Mouse (Mus musculus) cerebellum, postnatal 10 days (tissue): Measurements from ENCODE around the gene Hdgfl2.

Experiments used
- DNase-seq, 2 experiments: peaks; one replicate each; pipeline ENCODE4 v3.0.0; 2021; ENCODE audit warnings: mixed read lengths in 2 of 2

The Hdgfl2 gene

DNA sequence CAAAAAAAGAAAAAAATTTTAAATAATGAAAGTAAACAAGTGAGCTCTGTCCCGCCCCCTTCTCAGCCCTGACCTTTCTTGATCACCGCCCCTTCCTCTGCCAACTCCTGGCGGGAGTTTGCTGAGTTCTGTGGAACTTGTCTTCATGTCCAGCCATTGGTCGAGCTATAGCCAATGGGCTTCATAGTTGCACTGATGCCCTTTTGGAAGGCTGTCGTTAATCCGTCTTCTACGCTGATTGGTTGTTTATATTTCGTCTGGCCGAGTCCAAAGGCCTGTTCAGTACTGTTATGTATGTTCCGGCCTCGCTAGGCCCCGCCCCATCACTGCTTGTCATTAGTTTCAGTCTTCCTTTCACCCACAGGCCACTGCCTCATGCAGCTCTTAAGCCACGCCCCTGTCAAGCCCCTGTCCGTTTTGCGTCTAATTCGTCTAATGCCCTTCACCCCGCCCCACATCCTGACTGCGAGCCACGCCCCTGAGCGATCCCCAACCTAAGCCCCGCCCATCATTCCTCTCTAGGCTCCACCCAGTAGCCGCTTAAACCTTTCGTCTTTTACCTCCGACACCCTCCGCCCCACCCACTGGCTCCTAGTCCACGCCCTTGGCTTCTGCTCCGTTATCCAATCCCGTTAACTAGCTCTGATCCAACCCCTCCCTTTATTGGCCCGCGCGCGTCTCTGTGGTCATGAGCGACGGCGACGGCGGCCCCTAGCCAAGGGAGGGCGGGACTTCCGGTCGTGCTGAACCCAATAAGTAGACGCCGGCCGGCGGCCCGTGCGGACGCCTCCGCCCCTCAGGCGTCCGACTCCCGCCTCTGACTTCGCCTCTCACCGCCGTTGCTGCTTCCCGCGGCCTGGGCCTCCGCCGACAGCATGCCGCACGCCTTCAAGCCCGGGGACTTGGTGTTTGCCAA lies at the start of gene Hdgfl2:
Gene Hdgfl2, plus strand, starts transcription at position 755 of the 916 bp plus-strand sequence.
- DNase-seq, result peak; percentile 100

DNA sequence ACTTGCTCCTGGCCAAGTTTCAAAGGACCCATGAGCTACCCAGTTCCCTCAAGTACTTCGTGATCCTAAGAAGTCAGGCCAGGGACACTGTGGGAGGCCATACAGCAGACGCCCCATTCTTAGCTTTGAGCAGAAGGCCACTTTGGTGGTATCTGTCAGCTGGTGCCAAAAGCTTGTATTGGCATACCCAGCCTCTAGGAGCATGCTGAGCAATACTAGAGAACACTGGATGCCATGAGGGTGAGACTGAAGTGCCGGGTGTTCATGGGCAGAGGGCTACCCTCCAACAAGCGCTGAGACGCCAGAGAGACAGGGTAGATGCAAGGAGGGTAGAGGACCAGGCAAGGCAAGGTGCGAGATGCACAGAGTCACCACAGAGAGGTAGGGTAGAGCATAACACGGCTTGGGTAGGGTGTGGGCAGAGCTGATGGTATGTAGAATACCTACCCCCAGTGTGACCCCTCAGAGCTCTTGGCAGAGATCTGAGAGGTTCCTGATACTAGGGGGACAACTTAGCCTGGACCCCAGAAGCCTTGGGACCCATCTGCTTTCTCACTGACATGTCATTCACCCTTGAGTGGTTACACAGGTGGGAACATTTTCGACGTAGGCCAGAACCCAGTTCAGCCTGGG lies 49.1 kb upstream of the Hdgfl2 start:
- DNase-seq, result peak; percentile 63 to 71

DNA sequence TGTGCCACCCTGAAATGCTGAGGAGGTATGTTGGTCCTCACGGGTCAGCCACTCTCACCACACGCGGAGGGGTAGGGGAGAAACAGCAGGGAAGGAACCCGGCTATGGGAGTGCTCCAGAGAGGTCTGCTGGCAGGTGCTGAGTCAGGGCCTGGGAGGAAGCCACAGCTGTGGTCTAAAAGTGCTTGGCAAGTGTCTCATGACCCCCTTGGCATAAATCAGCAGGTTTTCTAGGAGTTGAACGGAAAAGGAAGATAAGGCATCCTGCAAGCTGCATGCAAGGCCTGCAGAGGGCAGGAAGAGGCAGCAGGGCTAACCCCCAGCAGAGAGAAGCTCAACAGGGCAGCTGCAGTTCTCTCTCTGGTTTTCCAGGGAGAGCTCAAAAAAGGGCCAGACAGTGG lies 48.5 kb upstream of the Hdgfl2 start:
- peak in 1 of 2 experiments; percentile 39 for DNase-seq

DNA sequence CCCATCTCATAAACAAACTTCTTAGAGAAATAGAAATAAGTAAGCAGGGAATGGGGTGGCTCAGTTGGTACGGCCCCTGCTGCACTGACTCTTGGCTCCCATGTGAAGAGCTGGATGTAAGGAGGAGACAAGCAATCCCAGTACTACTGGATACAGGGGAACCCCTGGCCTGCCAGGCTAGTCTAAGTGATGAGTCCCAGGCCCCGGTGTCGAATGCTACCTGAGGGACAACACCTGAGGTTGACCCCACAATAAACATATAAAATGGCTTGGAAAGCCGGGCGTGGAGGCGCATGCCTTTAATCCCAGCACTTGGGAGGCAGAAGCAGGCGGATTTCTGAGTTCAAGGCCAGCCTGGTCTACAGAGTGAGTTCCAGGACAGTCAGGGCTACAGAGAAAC lies 48.0 kb upstream of the Hdgfl2 start:
- no peak for DNase-seq

DNA sequence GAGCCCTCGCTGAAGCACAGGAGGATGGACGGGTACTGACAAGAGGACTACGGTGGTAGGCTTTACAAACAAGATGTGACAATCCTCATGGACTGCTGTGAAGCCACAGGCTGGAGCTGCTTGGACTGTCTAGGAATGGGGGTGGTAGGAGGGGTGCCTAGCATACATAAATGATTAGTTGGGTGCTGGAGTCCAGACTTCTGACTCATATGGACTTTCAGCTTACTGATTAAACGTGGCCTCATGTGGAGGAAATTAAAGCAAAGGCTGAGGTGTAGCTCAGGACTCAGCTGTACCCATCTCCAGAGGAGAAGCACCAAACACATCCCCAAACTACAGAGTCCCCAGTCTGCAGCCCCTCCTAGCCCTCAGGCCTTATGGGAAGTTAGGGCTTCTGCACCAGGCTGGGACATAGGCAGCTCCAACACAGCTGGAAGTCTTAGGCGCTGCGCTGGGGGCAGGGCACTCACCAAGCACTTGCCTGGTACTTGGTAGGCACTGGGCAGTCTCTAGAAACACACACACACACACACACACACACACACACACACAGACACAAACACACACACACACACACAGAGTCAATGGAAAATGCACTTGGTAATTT lies 47.2 kb upstream of the Hdgfl2 start:
- DNase-seq, result no peak

DNA sequence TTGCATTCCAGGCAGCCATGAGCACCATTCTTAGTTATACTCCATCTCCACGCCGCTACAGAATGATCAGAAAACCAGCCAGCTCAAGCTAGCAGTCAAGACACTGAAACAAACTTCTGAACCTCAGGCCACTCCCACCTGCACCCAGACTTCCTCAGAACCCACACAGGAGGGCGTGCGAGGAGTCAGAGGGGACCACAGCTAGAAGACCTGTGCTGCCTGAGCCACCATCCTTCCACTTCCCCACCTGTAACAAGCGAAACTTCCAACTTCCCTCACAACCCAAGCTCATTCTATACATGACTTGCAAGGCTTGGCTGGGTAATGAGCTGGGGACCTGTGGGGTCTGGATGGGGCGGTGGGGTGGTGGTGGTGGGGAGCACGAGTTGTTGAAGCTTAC lies 46.6 kb upstream of the Hdgfl2 start:
- DNase-seq, result no peak

DNA sequence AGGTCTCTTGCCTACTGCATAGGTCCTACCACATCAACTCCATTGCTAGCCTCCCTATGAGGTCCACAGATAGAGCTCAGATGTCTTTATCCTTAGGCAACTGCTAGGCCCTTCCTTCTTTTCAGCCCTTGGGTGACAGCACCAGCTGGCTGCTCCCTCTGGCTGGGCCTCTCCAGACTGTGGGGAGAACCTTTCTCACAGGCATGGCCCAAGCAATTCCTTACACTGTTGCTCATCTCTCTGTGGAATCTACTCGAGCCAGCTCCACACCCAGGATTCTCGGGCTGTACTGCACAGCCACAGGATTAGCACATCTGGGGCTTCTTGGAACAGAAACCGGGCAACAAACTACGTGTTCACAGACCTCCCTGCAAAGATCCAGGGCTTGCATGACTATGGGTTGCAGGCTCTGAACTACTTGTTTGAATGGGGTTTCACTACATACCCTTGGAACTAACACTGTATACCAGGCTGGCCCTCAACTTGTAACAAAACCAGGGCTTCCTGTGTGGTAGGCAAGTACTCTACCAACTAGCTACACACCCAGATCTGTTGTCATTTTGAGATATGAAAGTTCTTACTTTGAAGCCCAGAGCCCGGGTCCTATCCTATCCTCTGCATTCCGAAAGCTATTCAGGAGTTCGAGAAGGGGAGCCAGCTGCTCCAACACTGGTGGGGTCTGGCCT lies 45.3 kb upstream of the Hdgfl2 start:
- DNase-seq, result no peak

DNA sequence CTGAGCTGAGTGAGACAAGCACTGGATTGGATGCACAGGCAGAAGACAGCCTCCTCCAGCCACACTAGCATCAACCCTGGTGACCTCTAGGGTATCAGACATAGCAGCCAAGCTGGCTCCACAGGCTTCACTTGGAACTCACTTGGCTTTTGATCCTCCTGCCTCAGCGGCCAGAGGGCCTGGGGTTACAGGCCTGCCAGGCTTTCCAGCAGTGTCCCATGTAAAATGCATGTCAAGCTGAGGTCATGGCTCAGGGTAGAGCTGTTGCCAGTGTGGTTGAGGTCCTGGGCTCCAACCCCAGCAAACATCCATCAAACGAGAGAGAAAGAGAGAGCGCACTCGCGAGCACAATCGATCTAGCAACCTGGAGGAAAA lies 44.7 kb upstream of the Hdgfl2 start:
- no peak for DNase-seq

DNA sequence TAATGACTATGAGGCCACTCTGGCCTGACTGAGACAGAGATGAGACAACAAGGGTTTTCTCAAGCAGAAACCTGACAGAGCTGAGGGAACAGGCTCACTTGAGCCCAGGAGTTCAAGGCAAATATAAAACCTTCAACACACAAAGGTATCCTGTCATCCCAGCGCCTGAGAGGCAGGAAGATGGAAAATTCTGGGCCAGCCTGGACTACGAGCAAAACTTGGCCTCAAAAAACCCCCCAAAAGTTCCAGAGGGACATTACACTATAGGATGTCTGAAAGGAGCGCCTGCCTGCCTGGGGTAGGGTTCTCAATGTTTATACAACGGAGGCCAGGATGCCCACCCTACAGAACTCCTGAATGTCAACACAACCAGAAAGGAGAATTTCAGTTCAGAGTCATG lies 44.2 kb upstream of the Hdgfl2 start:
- no peak for DNase-seq

DNA sequence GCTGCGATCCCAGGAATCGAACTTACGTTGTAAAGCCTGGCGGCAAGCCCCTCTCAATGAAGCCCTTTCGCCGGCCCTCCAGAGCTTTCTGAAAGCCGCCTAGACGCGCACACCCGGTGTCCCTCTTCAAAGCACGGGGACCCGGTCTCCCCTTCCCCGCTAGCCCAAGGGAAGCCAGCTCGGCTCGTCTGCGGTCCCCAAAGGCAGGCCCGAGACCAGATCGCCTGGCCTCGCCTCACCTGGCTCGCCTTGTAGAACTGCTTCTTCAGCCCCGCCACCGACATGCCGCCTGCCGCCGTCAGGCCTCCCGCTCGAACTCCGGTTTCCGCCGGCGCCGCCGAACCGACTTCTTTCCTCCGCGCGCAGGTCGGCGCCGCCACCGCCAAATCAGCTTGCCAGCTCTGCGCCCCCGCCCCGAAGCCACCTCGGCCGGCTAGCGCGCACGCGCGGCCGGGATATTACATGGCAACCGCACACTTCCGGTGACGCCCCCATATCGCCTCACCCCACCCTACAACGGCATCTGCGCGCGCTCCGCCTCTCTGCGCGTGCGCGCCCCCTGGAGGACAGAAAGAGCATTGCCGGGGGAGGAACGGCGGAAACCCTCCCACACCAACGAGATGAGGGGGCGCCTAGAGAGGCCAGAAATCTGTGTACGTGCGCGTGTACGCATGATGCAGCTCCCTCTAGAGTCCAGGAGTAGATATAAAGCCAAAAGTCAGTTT lies 43.1 kb upstream of the Hdgfl2 start, which contains the start of gene Sh3gl1:
Gene Sh3gl1, minus strand, starts transcription at position 460 of the 725 bp plus-strand sequence.
- peak; percentile 100 for DNase-seq

DNA sequence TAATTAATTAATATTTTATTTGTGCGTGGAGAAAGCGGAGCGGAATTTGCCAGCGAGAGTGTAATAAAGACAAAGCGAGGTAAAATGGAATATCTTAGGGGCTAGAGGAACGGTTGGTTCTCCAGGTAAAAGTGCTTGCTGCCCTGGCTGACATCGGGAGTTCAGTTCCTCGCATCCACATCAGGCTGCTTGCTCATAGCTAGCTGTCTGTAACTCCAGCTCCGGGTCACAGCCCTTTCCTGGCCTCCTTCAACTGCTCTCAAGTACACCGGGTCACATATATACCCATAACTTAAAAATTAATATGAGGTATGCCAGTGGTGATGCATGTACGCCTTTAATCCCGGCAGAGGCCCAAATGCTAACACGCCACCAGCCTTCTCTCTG lies 42.5 kb upstream of the Hdgfl2 start:
- no peak for DNase-seq

DNA sequence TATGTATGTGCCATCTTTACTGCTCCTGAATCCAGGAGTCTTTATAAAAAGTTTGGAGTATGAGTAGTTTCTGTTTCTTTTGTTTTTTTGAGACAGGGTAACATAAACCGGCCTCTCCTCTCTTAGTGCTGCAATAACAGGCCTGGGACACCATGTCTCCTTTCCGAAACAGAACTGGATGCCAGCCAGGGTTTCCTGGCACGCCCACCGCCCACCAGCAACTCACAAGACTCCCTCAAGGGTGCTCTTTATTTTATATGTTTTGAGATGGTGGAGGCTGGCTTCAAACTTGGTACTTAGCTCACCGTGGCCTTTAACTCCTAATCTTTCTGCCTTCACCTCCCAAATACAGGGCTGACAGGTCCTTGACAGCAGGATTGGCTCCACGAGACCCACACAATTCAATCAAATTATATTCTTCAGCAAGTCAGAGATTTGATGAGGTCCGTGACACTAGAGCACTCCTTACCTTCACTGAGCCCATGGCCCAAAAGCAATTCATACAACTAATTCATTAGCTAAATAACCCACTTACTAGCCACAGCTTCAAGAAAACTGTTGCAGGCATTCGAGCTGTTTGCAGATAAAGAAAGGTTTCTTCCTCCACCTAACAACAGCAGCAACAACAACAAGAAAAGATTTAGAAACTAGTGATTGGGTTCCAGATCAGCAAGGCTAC lies 40.7 kb upstream of the Hdgfl2 start:
- peak in 1 of 2 experiments; percentile 57 for DNase-seq

DNA sequence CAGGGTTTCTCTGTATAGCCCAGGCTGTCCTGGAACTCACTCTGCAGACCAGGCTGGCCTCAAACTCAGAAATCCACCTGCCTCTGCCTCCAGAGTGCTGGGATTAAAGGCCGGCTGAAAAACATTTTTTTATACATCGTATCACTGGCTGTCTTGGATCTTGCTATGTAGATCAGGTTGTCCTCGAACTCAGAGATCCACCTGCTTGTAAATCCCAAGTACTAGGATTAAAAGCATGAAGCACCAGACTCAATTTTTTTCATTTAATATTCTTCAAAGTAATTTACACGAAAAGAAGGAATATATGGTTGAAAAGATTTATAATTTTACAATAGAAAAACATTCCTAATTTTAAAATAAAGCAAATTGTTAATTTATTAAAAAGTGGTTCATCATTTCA lies 40.1 kb upstream of the Hdgfl2 start:
- no peak for DNase-seq

DNA sequence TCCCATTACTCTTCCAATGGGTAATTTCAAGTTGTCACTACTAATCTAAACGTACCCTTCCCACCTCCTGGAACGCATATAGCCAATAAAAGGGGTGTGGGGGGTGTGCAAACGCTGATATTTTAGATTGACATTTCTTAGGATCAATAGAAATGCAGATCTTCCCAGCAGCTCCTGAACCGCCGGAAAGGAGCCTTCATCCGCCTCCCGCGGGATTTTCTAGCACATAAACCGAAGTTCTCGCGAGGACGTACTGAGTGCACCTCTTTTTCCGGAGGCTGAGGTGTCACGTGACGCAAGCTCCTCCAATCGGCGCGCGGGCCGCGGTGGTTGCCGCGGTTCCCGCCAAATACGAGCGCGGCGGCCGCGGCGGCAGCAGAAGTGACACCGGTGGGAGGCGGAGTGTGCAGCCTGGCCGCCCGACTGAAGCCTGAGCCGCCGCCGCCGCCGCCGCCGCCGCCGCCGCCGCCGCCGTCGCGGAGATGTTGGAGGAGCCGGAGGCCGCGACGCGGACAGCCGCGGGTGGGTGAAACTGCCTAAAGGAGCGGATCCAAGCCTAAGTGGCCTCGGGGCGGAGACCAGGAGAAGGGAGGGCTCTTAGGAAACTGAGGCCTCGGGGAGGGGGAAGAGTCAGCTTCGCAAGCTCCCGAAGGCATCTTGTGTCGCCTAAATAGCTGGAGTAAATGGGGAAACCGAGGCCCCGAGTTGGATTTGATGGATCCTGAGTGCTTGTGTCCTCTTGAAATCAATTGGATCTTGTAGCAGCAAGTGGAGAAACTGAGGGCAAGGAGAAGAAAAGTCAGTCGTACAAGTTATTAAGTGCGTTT lies 39.2 kb upstream of the Hdgfl2 start, which contains the start of gene Chaf1a:
Gene Chaf1a, plus strand, starts transcription at position 410 of the 827 bp plus-strand sequence.
- DNase-seq, result peak; percentile 99

DNA sequence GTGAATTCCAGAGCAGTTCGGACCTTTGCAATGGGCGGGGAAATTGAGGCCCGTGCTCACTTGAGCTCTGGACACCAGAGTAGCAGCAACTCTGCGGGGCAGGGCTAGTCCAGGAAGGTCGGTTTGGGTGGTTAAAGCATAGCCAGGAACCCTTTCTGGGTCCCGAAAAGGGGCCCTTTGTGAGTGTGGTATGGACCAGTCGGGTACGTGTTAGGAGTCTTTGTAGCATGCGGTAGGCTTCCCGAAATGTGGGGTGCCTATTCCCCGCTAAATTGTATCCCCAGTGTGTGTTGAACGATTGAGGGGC lies 38.6 kb upstream of the Hdgfl2 start:
- no peak for DNase-seq

DNA sequence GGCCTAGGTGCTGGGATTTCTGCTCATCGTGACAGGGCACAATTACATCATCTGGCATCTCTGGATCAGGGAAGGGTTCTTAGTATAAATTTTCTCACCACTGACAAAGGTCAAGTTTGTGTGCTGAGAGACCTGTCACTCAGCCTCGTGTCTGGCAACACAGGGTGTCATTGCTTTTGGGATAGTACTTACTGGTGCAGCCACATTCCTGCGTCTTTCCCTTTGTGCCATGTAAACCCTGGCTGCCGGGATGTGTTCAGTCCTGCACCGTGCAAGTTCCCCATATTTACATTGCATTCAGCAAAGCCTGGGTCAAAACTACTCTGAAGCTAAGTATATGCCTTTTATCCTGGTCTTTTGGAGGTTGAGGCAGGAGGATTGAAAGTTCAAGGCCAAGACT lies 28.1 kb upstream of the Hdgfl2 start:
- DNase-seq, result no peak

DNA sequence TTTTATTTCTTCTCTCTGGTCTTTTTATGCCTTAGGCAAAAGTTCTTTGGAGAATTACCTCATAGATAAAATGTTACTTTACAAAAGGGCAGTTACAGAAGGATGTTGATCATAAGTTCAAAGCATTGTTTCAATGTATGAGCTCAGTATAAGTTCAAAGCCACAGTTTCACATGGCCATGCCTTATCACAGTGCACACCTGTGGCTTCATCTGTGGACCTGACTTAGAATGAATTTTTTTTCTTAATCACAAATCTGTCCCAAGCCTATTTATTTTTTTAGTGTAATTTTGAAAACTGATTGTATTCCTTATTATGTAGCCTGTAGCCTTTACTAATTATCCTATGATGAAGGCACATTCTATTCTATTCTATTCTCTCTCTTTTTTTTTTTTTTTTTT lies 24.5 kb upstream of the Hdgfl2 start:
- no peak for DNase-seq

DNA sequence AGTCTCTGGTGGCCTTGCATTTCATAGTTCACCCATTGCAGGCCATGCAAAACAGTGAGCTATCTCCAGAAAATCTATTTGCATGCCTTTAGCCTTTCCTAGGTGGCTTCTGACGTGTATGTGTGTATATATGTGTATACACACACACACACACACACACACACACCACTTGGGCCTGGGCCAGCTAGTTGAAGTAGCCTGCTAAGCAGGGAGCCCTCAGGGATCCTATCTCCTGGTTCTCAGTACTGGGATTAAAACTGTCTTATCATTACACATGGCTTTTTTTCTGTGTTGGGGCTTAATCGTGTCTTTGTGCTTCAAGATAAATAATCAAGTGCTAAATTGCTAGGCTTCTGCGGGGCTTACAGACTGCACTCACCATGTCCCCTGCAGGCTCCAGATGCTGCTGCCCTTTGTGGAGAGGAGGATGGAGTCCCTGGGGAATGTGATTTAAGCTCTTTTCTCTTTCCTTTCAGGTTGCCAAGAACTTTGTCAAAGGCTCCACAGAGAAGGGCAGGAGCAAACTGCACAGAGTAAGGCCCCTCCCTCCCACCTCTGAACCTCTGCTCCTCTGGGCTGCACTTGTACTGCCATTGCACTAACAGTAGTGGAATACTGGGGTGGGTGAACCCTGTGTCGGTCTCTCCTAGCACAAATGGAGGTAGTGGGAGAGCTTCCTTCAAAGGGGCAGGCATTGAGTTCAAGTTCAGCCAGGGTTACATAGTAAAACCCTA lies 23.3 kb upstream of the Hdgfl2 start:
- no peak for DNase-seq

DNA sequence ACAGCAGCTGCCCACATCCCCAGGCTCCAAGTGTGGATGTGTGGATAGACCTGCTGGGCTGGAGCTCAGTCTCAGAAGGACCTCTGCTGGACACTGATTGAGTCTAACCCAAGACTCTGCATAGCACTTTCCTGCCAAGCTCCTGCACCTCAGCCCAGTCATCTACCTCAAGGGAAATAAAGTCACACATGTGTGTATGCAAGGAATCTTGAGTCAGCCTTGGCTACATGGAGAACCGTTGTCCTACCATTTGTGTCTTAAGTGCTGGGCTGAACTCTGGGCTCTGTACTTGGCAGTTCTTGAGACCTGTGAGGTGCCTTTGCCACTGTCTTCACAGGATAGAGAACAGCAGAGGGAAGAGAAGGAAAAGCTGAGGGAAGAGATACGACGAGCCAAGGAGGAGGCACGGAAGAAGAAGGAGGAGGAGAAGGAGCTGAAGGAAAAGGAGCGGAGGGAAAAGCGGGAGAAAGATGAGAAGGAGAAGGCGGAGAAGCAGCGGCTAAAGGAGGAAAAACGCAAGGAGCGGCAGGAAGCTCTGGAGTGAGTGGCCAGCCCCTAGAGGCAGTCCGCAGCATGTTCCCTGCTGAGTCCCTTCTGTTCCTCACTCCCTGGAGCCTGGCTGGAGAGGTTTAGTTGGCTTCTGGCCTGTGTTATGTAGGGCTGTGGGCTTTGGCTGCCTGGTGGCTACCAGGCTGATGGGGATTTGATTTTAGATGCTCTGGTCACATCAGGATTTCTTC lies 21.9 kb upstream of the Hdgfl2 start:
- DNase-seq, result no peak

DNA sequence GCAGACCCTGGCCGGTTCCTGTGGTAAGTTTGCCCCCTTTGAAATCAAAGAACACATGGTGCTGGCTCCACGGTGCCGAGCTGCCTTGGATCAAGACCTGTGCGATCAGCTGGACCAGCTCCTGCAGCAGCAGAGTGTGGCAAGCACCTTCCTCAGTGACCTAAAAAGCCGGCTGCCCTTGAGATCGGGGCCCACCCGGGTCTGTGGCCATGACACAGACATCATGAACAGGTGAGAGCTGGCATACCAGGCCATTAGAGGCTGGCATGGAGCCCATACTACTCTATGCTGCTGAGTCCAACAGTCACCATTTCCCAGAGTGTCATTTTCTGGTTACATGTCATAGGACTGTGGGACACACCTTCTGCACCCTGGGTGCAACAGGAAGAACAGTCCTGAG lies 17.4 kb upstream of the Hdgfl2 start:
- DNase-seq, result no peak
